Mouse (Mus musculus): ENCODE data around the gene Fgfr2. TPM values are rescaled to one million over a fixed set of nuclear protein-coding genes. Genes with fewer than 3 reads are reported as not detected.

The Fgfr2 gene
- total RNA-seq, 2 experiments from 2014 or later: 190 to 480 TPM

DNA sequence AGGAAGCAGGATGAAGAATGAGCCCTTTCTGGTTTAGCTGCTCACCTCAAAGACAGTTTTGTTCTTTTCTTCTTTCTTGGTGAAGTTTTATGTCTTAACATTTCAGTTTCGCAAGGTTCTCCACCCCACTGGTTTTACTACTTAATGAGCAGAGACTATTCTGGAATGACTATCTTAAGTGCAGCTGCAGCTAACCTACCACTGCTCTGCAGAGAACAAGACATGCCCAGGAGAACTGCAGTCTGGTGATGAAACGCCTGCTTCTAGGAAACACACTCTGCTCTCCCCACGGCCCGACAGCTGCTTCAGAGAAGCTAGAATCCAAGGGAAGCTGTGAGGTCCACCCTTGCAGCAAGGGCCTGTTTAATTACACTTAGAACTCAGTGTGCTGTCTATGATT lies 78.4 kb downstream of the Fgfr2 start:
- DNase-seq: no peak

DNA sequence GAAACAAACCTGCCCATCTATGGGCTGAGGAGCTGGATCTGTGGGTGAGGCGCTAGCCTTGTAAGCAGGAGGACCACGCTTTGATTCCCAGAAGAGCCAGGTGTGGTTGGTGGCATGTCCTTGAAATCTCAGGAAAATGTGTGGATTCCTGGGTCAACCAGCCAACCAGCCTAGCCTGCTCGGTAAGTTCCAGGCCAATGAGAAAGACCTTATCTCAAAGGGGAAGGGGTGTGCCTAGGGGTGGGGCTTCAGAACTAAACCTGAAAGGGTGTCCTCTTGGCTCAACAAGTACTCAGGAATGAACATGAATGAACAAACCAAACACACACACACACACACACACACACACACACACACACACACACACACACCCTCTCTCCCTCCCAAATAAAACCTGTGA lies 81.4 kb downstream of the Fgfr2 start:
- no peak for DNase-seq

DNA sequence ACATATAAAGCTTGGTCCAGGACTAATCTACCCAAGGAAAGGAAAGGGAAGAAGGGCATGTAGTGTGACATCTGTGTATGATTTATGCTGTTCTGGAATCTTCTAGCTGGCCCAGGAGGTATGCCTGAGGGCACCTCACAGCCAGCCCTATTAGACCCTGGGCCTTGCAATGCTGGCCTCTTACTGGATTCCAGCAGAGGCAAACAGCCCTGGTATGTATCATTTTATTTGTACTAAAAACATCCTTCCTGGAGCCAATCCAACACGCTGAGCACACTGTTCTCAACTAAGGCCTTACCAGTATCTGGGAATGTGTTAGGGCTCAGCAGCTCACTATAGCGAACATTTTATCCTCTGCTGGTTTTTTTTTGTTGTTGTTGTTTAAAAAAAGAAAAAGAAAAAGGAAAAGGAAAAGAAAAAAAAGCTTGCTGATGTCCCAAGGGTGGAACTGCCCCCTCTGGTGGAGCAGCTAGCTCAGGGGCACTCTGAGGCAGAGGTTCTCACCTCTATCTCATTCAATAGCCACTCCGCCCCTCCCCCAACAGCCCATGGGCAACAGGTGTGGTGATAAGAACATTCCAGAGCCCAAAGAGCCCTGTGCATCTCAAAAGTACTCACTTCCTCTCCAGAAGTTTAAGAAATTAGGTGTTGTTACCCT lies 82.3 kb downstream of the Fgfr2 start:
- DNase-seq: no peak

DNA sequence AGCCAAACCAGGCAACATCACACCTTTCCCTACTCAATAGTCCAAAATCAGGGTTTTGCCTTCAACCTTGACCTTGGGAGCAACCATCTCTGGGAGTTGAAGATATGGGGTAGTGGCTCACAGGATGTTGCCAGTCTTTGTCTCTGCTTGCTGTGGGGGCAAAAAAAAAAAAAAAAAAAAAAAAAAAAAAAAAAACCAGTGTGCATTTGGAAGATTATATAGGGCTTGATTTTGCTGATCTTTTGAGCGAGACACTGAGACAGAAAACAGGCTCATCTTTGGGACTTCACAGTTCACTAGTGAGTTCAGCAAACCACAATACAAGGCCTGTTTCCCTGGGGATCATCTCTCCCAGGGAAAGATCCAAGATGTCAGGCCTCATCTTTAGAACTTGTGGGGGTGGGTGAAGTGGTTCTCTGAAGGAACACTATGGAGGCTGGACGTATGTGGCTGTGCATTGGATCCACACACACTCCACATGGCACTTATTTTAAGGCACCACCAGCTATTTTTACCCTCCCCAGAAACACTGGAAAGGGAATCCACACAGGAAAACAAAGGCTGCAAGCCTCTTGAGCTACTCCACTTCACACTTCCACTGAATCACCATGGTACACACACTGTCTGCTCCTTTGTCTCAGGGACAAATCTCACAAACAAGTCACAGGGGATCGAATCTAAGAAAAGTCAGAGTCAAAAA lies 83.4 kb downstream of the Fgfr2 start:
- DNase-seq: no peak

DNA sequence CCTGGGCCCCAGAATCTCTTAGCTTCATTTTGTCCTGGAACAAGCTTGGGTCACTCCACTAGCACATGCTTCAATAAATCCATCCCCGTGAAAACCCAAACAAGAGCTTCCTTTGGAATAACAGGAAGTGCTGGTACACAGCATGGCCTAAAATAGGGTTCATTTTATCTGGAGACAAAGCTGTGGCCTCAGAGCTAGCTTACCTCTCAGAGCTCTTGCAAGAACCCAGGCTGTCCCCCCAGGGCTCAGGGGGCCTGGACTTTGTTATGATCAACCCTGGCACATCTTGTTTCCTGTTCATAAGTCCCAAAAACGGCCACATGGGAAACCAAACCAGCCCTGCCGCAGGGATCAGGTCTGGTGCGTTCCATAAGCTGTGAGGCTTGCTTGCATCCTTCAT lies 85.5 kb downstream of the Fgfr2 start:
- DNase-seq: no peak

DNA sequence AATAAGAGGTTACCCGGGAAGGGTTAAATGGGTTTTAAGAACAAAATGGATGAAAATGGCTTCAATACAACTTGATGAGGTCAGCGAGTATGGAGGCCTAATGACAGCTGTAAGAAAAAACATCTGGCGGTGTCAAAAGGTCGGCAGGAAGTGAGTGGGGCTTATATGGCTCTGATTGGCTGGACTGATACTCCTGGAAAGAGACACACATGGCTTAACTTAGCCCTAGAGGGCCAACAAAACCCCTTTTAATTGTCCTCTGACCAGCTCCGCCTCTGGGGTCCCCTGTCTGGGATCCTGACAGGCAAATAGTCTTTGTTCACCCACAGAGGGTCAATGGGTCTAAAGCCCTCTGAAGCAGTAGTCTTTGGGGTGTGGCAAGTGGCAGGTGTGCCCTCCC lies 85.9 kb downstream of the Fgfr2 start:
- no peak for DNase-seq

DNA sequence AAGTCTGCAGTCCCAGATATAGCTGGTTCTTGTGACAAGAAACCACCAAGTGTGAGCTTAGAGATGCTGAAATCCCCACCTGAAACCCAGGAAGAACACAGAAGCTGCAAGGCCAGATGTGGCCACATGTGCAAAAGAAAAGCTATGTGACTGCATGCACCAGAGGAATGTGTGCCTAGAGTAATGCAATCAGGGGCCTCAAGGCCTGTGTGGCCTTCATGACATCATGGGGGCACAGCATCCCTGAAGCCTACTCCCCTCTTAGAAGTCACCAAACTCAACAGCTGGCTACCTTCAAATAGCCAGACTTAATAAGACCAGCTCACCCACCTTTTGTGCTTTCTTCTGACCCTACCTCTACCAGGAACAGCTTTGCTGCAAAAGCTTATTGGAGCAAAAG lies 87.2 kb downstream of the Fgfr2 start:
- peak; percentile 42 to 44 for DNase-seq

DNA sequence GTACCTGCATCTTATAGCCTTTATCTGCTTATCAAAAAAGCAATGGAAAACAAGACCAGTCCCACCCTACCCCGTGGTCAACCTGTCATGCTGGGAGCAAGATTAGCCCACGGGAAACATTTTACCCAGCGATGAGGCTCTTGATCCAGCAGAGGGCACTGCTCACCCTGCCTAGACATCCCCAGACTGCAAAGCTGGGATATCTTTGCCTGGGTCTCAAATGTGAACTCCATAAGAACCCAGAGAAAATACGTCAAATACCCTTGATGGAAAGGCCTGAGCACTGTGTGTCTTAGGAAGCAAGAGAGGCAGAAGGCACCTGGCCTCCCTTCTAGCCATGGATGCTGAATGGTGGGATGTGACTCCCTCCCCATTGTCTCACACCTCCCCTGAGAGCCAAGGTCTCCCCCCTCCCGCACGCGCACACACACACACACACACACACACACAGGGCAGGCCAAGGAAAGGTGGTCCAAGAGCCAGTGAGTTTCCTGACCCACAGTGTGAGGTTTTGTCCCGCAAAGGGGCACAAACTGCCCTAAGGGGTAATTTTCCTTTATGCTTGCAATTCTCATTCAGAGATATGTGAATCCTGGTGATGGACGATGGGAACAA lies 90.5 kb downstream of the Fgfr2 start:
- peak; percentile 66 to 72 for DNase-seq

DNA sequence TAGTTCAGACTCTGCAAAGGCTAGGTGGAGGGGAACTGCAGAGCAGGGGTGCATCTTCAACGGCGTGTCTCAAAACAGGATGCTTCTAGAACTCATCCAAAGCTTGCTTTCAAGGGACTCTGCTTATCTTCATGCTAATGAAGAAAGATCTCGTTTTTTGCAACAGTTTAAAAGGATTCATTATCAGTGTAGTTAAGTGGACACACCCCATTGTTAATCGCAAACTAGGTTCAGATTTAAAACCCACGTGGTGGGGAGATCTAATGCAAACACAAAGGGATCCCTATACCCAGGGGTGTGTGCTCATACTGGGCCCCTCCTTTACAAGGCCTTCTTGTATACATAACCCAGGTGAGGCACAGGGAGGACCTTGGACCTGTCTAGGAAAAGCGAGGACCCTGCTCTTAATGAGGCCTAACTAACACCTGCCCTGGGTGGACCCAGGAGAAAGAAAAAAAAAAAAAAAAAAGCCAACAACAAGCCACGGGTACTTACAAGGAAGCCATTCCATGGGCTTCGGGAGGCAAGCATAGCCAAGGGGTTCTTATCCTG lies 93.6 kb downstream of the Fgfr2 start:
- no peak for DNase-seq

DNA sequence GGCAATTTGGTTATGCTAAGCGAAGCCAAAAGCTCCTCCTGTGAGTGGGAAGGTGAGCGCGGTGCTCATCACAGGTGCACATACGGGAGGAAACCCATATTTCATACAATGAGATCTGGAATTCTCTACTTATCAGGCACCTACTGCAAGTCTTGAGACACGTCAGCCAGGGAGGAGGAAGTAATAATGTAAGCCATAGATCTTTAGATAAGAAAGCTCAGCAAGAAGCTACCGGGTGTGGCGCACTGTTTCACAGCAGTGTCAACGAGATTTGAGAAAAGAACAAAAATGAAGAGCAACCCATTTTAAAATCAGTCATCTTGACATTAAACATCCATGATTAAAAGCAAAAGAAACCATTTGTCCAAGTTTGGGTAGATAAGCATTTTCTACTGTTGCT lies 94.1 kb downstream of the Fgfr2 start:
- no peak for DNase-seq

DNA sequence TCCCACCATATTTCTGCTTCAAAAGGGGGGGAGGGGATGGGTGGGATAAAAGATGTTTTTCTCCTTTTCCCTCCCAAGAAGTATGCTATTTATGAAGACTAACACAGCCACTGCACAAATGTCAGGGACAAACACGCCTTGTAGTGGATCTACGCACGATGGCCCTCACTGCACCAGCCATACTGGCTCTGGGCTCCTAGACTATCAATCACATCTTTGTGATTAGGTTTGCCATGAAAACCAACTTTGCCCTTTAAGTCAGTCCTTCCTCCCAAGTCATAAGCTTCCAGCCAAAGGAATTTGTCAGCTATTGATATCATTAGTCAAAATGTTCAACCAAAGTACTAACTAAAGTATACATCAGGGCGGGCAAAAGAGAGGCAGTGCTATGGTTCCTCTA lies 95.2 kb downstream of the Fgfr2 start:
- peak in 1 of 2 experiments; percentile 47 for DNase-seq

DNA sequence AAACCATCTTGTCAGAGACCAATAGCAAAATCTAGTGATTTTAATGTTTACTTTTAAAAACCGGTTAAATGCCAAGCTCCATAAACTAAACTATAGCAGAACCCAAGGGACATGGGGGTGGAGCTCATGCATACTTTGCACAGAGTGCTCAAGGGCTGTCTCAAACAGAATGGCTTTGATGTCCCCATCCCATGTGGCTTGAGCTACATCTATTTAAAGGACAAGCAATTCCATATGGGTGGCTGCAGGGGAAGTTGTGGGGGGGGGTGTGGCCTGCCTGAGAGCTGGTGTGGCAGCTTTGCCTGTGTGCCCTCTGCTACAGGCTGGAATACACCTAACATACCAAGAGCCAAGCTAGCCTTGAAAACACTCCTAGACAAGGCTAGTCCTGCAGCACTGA lies 98.5 kb downstream of the Fgfr2 start:
- no peak for DNase-seq

DNA sequence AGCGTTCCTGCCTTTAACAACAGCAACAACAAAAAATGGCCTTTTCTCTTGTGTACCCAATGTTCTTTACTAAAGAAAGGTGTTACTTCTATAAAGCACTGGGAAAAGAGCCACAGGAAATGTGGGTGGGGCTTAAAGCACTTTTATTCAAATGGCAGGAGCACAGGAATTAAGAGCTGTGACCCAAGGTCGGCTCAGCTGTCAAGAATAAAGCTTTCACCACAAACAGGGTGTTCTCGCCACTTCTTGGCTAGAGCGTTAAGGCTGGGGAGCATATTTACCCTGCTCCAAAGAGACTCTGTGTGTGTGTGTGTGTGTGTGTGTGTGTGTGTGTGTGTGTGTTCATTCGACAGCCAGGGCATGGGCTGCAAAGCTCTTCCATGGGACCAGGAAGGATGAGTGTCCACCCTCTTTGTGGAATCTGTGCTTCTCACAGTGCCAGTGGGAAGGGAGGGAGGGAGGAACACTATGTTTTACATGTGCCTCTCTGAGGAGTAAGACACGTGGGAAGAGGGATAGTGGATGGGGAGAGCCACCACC lies 103.6 kb downstream of the Fgfr2 start:
- DNase-seq: no peak

DNA sequence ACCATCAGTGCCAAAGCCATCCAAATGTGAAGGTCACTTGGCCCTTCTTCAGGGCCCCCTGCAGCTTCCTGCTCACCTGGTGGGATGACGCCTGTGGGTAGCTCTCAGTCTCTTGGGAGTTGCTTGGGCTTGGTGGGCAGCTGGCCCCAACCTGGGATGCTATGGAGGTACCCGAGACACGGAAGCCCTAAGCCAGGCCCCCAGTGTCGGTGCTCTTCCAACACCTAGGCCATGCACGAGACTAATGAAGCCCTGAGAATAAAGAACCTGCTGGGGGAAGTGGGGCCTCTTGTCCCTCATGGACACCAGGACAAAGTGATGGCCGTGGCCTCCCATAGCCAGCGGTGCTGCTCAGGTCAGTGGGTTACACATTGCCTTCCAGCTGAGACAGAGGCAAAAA lies 104.2 kb downstream of the Fgfr2 start:
- no peak for DNase-seq

DNA sequence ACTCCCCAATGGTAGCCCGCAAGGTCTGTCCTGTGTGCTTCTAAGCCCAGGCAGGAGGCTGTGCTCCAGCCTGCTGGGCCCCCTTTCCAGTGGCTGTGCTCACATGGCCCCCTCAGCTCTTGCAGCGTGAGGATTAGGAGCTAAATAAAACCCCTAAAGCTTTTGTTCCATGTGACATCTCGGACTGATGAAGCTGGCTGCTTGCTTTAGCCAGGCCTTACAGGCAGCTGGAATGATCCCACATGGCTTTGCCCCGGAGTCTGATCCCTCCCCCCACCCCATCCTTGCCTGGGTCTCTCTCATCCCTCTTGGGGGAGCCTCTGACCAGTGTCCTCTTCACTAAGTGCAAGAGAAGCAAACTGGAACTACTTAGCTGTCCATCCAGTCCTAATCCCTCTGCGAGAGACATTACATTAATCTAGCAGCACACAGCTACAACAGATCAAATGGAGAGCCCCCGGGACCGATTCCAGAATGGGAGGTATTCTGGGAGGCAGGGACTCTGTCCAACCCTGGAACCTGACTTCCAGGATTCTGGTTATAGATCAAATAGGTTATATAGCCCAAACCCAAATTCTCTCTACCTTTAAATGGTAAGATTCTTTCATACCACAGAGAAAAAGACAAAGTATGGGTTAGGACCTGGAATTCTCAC lies 107.6 kb downstream of the Fgfr2 start:
- no peak for DNase-seq

DNA sequence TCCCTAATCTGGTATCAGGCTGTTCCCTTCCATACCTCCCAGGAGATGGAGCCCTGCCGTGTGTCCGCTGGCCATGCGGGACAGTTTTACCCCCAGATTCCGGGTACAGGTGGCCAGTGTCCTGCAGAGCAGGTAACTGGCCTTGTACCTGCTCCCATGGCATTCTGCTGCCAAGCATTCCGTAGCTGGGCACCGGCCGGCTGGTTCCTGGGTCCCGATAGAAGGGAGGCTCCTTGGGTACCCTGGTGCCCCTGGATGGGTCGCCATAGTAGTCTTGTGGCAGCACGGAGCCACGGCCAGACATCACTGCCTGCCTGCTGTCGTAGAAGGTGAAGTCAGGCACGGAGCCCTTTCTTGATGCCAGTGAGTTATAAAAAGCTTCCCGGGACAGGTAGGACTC lies 108.5 kb downstream of the Fgfr2 start:
- DNase-seq: no peak

DNA sequence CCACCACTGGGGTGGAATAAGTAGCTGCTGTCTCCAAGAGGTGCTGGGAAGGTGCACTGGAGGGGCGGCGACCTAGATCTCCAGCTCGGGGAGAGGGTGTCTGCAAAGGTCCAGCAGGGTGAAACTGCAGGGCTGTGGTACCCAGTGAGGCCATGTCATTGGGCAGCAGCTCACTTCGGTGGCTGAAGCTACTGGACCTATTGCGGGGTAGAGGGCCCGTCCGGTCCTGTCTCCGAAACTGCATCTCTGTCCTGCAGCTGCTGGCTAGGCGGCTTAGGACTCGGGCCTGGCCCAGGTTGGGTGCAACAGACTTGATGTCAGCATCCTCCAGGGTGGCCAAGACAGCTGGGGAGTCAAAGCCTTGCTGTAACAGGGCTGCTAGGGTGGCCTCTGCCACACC lies 109.2 kb downstream of the Fgfr2 start:
- DNase-seq: no peak

DNA sequence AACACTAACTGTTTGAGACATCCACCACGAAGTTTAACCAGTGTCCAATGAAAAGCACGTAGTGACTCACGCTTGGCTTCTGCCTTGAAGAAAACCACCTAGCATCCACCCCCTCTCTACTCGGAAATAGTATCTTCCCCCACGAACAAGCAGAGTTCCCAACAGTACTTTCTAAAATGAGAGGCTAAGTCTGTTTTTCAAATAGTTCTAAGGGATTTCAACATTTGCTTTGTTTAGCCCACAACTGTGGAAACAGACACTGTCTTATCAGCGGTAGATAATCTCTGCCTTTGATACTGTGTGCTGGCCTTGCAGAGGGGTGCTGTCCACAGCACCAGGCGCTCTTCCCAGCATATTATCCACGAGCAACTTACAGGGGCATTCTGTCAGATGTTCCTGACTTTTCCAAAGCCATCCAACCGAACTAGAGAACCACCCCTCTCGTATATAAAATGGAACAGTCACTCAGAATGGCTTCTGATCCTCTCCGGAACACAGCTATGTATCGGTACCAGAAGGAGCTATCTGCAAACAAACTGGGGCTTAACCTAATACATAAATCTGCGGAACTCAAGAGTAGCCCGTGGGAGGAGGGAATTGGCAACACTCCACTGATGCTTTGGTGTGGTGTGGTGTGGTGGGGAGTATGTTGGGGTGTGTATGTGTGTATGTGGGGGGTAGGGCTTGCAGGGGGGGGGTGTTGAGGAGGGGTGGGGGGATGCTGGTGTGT lies 110.3 kb downstream of the Fgfr2 start:
- peak in 1 of 2 experiments; percentile 43 for DNase-seq

DNA sequence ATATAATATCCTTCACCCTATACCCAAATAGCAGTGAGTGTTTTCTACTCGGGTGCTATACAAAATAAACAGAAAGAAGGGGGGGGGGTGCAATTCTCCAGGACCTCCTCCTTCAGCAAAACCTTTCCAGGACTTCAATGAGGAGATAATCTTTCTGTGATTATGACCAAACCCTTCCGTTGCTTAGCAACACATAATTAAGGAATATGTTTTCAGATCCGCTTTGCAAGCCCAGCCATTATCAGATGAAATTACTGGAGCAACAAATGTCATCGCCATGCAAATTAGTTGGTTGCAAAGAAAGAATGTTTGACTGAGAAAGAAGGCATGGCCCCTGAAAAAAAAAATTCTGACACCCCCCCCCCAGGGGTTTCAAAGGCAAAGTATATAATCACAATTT lies 111.5 kb downstream of the Fgfr2 start:
- no peak for DNase-seq

DNA sequence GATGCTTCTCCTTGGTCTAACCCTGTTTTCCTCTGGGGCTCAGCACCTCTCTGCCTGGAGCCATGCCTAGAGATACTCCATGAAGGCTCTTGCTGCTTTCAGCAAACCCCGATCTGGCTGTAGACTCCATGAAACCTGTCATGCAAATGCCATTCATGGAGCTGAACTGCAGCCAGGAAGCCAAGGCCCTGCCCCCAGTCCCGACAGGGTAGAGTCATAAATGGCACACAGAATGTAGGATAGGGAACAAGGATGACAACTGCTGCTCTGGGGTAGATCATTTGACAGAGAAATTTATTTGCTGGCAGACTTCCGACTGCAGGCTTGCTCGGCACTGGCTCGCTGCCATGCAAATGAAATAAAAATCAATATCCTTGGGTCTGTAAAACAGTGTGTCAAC lies 112.0 kb downstream of the Fgfr2 start:
- DNase-seq: peak; percentile 69 to 73

DNA sequence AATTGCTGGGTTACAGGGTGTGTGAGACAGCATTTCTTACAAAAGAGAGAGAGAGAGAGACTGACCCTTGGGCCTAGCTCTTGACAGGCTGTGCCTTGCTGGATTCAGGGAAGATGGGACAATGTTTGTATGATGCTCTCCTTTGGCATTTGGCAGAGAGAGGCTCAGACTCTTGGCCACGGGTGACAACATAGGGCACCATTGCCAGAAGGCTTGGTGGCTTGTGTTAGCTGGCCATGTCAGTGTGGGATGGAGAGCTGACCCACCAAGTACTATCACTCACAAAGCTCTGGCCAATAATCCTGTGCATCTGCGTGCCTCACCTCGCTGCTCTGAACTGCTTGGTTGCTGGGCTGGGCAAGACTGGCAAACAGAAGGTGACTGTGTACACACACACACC lies 112.7 kb downstream of the Fgfr2 start:
- no peak for DNase-seq

DNA sequence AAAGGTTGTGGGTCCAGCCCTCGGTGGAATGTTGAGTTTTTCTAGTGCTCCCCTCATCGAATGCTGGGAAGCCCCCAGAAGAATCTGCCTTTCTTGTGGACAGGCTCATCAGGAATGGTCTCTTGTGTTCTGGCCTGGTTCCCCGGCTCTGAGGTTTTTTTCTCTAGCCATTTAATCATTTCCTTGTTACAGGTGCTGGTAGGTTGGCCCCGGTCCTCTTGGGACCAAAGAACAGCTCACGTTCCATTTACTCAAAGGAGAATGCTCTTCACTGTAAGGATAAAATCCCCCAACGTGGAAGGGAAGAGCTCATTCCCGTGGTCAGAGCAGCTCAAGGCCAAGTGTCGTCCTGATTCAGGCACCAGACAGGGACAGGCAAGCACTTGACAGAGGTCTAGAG lies 113.5 kb downstream of the Fgfr2 start:
- DNase-seq: no peak

Measured in adrenal gland, postnatal 36 days (tissue).